Mouse (Mus musculus): Measurements from ENCODE around the gene Gm20388. TPM values are rescaled to one million over a fixed set of nuclear protein-coding genes. Genes with fewer than 3 reads are reported as not detected.

The Gm20388 gene
- polyA plus RNA-seq, 1 experiment = 18.7 TPM

DNA sequence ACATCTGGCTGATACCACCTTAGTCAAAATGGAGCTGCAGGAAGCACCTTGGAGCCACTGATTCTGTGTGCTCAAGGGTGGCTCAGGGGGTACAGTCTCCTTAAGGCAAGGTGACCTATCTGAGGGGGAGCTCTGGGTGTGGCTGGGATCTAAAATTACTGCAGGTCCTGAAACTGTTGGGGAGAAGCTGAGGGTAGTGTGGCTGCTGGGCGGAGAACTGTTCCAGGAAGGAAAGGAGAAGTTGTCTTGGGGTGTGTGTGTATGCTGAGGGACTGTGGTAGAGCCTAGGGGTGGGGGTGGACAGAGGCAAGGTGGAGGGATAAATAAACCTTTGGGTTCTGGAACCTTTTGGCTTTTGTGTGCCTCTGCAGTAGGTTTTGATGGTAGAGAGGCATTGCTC, 2778.7 kb downstream of the Gm20388 start:
- no peak for DNase-seq
- WGBS = 94% methylated on average over 1 of the region's 1 CpGs
- Histone ChIP-seq H3K4me1 (ENCODE audit: control insufficient read depth, insufficient read depth, low read length) (peaks cover 18% of the 10 kb centered on the region), H3K4me3 (replicated peaks; ENCODE audit: insufficient read depth, low read depth, low read length) (no peak overlapping the region), H3K27ac (ENCODE audit: insufficient read depth, low read length) (no peak overlapping the region), H3K27me3 (ENCODE audit: control insufficient read depth, insufficient read depth, low read length) (no peaks in the 10 kb centered on the region)
- no peak for TF ChIP-seq CTCF (IDR thresholded peaks at IDR 0.05; ENCODE audit: borderline replicate concordance, insufficient read depth, low read depth, low read length)
- no peak for TF ChIP-seq POLR2A (IDR thresholded peaks at IDR 0.05; ENCODE audit: borderline replicate concordance, insufficient read depth, low read length)

DNA sequence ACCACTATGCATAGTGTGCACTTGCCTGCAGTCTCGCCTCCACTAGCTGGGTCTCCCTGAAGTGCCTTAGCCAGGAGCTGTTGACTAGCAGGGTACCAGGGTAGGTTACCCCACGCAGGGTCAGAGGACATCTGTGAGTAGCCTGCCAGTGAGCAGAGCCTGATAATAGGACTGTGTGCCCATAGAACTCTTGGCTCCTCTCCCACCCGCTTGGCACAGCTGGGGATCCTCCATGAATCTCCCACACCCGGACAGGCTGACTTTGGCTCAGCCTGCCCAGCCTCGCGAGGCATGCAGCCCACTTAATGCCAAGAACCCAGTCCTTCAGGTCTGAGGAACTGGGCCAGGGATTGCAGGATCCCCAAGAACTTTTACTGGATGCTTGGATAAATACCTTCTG, 2780.4 kb downstream of the Gm20388 start:
- Histone ChIP-seq H3K4me3 (replicated peaks; ENCODE audit: insufficient read depth, low read depth, low read length) (no peak overlapping the region), H3K4me1 (ENCODE audit: control insufficient read depth, insufficient read depth, low read length) (peaks cover 9% of the 10 kb centered on the region), H3K27me3 (ENCODE audit: control insufficient read depth, insufficient read depth, low read length) (no peaks in the 10 kb centered on the region), H3K27ac (ENCODE audit: insufficient read depth, low read length) (no peak overlapping the region)
- WGBS = 37% methylated on average over 6 of the region's 6 CpGs
- no peak for DNase-seq
- TF ChIP-seq CTCF (IDR thresholded peaks at IDR 0.05; ENCODE audit: borderline replicate concordance, insufficient read depth, low read depth, low read length) (no peak), POLR2A (IDR thresholded peaks at IDR 0.05; ENCODE audit: borderline replicate concordance, insufficient read depth, low read length) (no peak)

DNA sequence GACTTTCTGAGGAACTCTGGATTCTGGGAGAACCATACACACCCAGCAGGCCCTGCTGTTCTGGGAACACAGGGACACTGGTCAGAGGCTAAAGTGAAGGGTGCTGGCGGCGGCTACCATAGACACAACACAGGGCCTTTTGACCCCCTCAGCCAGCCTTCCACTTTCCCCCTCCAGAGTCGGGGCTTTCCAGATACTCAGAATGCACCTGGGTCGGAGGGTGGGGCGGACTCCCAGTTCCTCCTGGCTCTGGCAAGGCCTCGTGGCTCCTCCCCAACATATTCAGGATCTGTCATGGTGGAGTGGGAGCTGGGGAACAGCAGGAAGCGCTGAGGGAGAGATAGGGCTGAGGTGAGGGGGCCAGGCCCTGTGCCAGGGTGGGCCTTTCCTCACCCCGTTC, 2781.5 kb downstream of the Gm20388 start:
- H3K4me3 ChIP-seq (replicated peaks; ENCODE audit: insufficient read depth, low read depth, low read length) = no peak overlapping the region
- H3K4me1 ChIP-seq (ENCODE audit: control insufficient read depth, insufficient read depth, low read length) = peaks cover 6% of the 10 kb centered on the region
- DNase-seq = no peak
- TF ChIP-seq POLR2A (IDR thresholded peaks at IDR 0.05; ENCODE audit: borderline replicate concordance, insufficient read depth, low read length) (no peak), CTCF (IDR thresholded peaks at IDR 0.05; ENCODE audit: borderline replicate concordance, insufficient read depth, low read depth, low read length) (no peak)
- no peak overlapping the region for H3K27ac ChIP-seq (ENCODE audit: insufficient read depth, low read length)
- WGBS = 87% methylated on average over 8 of the region's 8 CpGs
- H3K27me3 ChIP-seq (ENCODE audit: control insufficient read depth, insufficient read depth, low read length) = no peaks in the 10 kb centered on the region

DNA sequence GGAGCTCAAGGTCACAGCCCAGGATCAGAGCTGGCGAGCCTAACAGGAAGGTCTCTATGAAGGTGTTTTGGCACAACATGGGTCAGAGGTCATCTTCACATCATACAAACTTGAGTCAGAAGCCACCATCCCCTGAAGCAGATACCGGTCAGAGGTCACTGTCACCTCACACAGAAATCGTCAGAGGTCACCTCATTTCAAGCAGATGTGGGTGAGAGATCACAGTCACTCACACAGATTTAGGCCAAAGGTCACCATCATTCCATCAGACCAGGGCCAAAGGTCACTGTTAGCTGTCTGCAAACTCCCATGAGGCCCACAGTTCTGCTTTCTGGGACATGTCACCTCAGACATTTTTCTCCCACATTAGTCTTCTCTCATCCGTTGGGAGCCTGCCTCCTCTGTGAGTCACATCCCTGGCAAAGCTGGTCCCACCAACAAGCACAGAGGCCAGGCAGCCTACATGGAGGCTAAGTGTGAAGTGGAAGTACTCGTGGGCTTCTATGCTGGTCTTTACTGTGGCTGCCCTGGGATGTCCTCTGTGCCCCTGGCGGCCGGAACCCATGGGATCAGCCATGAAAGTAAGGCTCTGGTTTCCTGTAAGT, 2784.9 kb downstream of the Gm20388 start:
- DNase-seq = no peak
- no peak overlapping the region for H3K27ac ChIP-seq (ENCODE audit: insufficient read depth, low read length)
- H3K4me3 ChIP-seq (replicated peaks; ENCODE audit: insufficient read depth, low read depth, low read length) = no peak overlapping the region
- TF ChIP-seq POLR2A (IDR thresholded peaks at IDR 0.05; ENCODE audit: borderline replicate concordance, insufficient read depth, low read length) (no peak), CTCF (IDR thresholded peaks at IDR 0.05; ENCODE audit: borderline replicate concordance, insufficient read depth, low read depth, low read length) (no peak)
- H3K4me1 ChIP-seq (ENCODE audit: control insufficient read depth, insufficient read depth, low read length) = peaks cover 18% of the 10 kb centered on the region
- WGBS = 82% methylated on average over 7 of the region's 7 CpGs
- H3K27me3 ChIP-seq (ENCODE audit: control insufficient read depth, insufficient read depth, low read length) = no peaks in the 10 kb centered on the region

- Histone ChIP-seq H3K27me3 (ENCODE audit: control insufficient read depth, insufficient read depth, low read length) (no peaks in the 10 kb centered on the region), H3K4me3 (replicated peaks; ENCODE audit: insufficient read depth, low read depth, low read length) (no peak overlapping the region), H3K4me1 (ENCODE audit: control insufficient read depth, insufficient read depth, low read length) (peaks cover 12% of the 10 kb centered on the region), H3K27ac (ENCODE audit: insufficient read depth, low read length) (no peak overlapping the region)
- 39% methylated on average over 3 of the region's 3 CpGs for WGBS
- TF ChIP-seq POLR2A (IDR thresholded peaks at IDR 0.05; ENCODE audit: borderline replicate concordance, insufficient read depth, low read length) (no peak), CTCF (IDR thresholded peaks at IDR 0.05; ENCODE audit: borderline replicate concordance, insufficient read depth, low read depth, low read length) (peak; percentile 50; the same call in 1 of the 2 replicates)
- DNase-seq = peak; percentile 44 to 67
Observed at GRCm38 (mm10) chr8:122697181-122697581, 2786.5 kb downstream of the Gm20388 start.

GRCm38 (mm10) chr8:122697586-122697985, 2786.9 kb downstream of the Gm20388 start:
- Histone ChIP-seq H3K27ac (ENCODE audit: insufficient read depth, low read length) (no peak overlapping the region), H3K4me1 (ENCODE audit: control insufficient read depth, insufficient read depth, low read length) (peaks cover 12% of the 10 kb centered on the region), H3K4me3 (replicated peaks; ENCODE audit: insufficient read depth, low read depth, low read length) (no peak overlapping the region), H3K27me3 (ENCODE audit: control insufficient read depth, insufficient read depth, low read length) (no peaks in the 10 kb centered on the region)
- TF ChIP-seq CTCF (IDR thresholded peaks at IDR 0.05; ENCODE audit: borderline replicate concordance, insufficient read depth, low read depth, low read length) (no peak), POLR2A (IDR thresholded peaks at IDR 0.05; ENCODE audit: borderline replicate concordance, insufficient read depth, low read length) (no peak)
- WGBS = 93% methylated on average over 6 of the region's 6 CpGs
- DNase-seq = no peak

GRCm38 (mm10) chr8:122698254-122698768, 2787.7 kb downstream of the Gm20388 start:
- 86% methylated on average over 5 of the region's 5 CpGs for WGBS
- Histone ChIP-seq H3K4me1 (ENCODE audit: control insufficient read depth, insufficient read depth, low read length) (peaks cover 12% of the 10 kb centered on the region), H3K27me3 (ENCODE audit: control insufficient read depth, insufficient read depth, low read length) (no peaks in the 10 kb centered on the region), H3K27ac (ENCODE audit: insufficient read depth, low read length) (no peak overlapping the region), H3K4me3 (replicated peaks; ENCODE audit: insufficient read depth, low read depth, low read length) (no peak overlapping the region)
- TF ChIP-seq CTCF (IDR thresholded peaks at IDR 0.05; ENCODE audit: borderline replicate concordance, insufficient read depth, low read depth, low read length) (no peak), POLR2A (IDR thresholded peaks at IDR 0.05; ENCODE audit: borderline replicate concordance, insufficient read depth, low read length) (no peak)
- no peak for DNase-seq

DNA sequence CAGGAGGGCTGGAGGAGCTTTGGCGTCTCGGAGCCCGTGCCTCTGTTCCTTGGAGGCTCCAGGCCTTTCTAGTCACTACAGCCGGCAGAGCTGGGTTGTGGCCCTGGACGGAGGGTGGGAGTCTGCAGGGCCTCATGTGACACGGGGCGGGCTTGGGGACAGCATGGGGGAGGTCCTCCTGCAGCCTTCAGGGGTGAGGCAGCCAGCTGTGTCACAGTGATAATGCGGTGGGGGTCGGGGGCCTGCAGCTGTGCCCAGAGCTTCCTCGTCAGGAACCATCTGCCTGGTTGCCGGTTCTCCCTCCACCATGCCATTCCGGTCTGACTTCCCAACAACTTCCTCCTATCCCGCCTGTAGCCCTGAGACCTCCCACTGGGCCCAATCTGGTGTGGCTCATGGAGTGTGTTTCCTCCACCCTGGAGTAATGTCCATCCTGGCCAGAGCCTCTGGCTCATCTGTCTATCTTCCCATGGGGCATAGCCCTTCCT, 2788.4 kb downstream of the Gm20388 start, which contains the start of gene Cbfa2t3:
Gene Cbfa2t3 (minus strand): TSS at position 105 of the 488 bp plus-strand sequence.
- no peak for TF ChIP-seq POLR2A (IDR thresholded peaks at IDR 0.05; ENCODE audit: borderline replicate concordance, insufficient read depth, low read length)
- WGBS = 36% methylated on average over 13 of the region's 13 CpGs
- peak; percentile 34 to 40 for DNase-seq
- Histone ChIP-seq H3K4me3 (replicated peaks; ENCODE audit: insufficient read depth, low read depth, low read length) (no peak within 1 kb of the TSS), H3K4me1 (ENCODE audit: control insufficient read depth, insufficient read depth, low read length) (peaks cover 12% of the 10 kb centered on the region), H3K27me3 (ENCODE audit: control insufficient read depth, insufficient read depth, low read length) (no peaks in the 10 kb centered on the region), H3K27ac (ENCODE audit: insufficient read depth, low read length) (no peak within 1 kb of the TSS)
